Mouse (Mus musculus): ENCODE measurements at regions not wholly inside any gene's neighbourhood (a gene's known extent, or its start where the extent isn't known, plus 50 kb on each side); places are given as distances from the start of the nearest gene placed in this dataset.
"Not testable (repeated sequence)": the region's sequence is repeated elsewhere in the genome, so short reads cannot be mapped to it uniquely, and the experiment has no call there.

DNA sequence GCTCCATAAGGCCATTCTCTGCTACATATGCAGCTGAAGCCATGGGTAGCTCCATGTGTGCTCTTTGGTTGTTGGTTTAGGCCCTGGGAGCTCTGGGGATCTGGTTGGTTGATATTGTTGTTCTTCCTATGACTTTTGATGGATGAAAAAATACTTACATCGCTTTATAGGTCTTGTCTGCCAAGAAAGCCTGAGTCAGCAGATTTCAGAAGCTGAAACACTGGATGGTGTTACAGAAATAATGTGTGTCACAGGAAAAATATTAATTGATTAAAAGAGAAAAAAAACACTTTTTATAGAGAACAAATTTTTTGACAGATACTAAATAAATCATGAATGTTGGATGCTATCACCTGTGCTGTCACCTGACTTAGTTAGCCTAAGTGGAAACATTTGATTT, 52.4 kb upstream of the Plxna2 start:
- no peak for DNase-seq

DNA sequence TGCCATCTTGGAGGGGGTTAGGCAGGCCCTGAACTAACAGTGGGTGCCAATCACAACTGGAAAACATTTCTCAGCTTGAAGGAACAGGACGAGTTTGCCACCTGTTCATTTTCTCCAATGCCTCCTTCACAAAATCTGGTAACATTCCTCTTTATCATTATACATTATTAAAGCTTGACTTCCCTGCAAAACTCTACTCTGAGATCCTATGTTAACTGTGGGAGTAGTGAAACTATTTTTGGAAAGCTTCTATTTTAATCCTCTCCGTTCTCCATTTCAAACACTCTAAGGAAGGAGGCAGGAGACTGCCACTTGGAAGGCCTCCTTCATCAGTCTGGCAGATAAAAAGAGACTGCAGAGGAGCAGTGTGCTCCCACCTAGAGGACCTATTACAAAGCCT, 54.1 kb upstream of the Plxna2 start:
- no peak for DNase-seq

GRCm38 (mm10) chr1:194561098-194561497, 56.9 kb upstream of the Plxna2 start:
- no peak for DNase-seq

- no peak for DNase-seq
Observed at GRCm38 (mm10) chr1:194548661-194549060, 69.4 kb upstream of the Plxna2 start.

- DNase-seq: no peak
Observed at GRCm38 (mm10) chr1:194548243-194548642, 69.8 kb upstream of the Plxna2 start.

DNA sequence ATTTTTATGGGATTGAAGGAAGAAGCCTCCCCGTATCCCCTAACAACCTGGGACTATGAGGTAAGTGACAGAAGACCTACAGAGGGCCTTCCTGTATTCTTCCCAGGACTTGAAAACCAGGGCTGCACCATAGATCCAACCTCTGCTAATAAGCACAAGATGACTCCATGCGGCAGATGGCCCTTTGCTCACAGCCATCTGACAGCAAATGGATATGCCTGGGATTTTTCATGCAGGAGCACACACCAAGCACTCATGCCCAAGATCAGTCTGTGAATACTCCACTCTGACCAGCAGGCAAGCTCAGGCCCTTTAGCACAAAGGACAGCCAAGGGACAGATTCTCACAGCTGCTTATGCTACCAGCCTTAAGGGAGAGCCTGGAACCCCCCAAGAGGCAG, 77.1 kb upstream of the Plxna2 start:
- DNase-seq: no peak

GRCm38 (mm10) chr1:194527342-194528165, 90.5 kb upstream of the Plxna2 start:
- DNase-seq: no peak

GRCm38 (mm10) chr1:194524976-194525375, 93.0 kb upstream of the Plxna2 start:
- no peak for DNase-seq

DNA sequence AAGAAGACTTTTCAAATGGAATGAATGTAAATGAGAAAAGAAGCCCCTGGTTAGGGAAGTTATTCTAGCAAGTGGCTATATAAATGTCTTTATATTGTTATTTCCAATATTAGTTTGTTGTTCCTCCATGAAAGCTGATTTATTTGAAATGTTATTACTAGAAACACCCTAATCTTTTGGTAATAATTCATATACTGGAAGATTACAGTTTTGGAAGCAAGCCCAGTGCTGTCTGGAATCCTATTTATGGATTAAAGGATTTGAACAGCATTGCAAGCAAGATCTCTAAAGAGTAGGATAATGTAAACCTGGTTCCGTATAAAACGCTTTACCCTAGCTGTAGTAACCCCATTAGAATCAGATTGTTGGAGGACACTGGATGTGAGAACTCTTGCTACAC, 96.8 kb upstream of the Plxna2 start:
- no peak for DNase-seq

DNA sequence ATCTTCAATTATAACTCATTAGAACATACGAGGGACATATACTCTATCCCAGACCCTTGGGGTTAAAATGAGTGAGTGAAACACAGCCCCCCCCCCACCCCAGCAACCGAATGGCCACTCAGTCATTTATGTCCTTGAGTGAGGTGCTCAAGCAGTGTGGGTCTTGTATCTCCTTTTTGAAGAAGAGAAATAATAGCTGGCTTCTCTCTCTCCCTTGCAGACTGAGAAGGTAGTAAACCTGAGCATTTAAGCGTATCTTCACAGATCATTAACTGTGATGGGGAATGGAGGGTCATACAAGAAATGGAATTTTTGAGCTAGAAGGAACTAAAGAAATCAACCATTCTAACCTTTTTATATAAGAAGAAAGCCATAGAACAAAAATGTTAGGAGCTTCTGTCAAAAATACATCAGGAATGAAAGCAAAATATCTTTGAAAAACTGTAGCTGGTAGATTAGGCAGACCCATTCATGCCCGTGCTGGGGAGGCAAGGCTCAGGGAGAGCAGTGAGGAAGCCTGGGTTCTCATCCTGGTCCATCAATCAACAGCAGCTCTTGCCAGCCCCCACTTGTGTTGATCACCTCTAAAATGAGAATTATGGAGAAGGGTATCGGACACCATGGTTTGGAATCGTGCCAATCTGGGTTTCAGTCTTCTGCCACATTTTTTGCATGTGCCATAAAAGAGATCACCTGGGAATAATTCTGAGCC, 98.4 kb upstream of the Plxna2 start:
- DNase-seq: no peak

- DNase-seq: no peak
Observed at GRCm38 (mm10) chr1:194516136-194516535, 101.9 kb upstream of the Plxna2 start.

GRCm38 (mm10) chr1:194508314-194508713, 109.7 kb upstream of the Plxna2 start:
- no peak for DNase-seq

GRCm38 (mm10) chr1:194505826-194506225, 112.2 kb upstream of the Plxna2 start:
- no peak for DNase-seq

- no peak for DNase-seq
Observed at GRCm38 (mm10) chr1:194504207-194504606, 113.8 kb upstream of the Plxna2 start.

GRCm38 (mm10) chr1:194503517-194503916, 114.5 kb upstream of the Plxna2 start:
- DNase-seq: no peak

DNA sequence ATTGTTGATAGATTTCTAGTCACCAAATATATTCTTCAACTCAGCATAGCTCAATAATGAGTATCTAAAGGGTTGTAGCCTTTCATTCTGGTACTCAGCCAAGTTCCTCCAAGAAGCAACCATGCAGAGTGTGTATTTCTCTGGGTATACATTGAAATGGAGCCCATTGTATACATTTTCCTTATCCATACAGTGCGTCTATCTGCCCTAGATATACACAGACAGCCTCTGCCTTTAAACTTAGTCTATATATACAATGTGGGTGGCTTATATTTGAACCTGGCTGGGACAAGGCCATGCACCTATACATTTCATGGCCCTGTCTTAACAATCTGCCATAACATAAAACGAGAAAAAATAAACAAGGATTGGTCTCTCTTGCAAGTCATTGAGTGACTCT, 121.6 kb upstream of the Plxna2 start:
- no peak for DNase-seq

GRCm38 (mm10) chr1:194491111-194491510, 126.9 kb upstream of the Plxna2 start:
- DNase-seq: no peak

DNA sequence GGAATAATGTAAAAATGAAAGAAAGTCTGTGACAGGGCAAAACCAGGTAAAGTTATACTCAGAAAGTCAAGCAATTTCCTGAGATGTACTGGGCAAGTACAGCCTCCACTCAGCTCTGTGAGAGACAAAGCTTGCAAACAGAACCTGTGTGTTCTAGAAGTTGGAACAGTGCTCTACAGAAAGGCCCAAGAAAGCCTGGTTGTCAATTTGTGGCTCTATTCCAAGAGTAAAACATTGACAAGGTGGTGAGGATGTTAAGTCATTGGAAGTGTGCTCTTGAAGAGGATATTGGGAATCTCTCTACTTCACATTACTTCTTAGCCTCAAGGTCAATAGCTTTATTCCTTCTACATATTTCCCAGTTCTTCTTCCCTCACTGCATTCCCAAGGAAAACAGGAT, 129.9 kb upstream of the Plxna2 start:
- DNase-seq: no peak

DNA sequence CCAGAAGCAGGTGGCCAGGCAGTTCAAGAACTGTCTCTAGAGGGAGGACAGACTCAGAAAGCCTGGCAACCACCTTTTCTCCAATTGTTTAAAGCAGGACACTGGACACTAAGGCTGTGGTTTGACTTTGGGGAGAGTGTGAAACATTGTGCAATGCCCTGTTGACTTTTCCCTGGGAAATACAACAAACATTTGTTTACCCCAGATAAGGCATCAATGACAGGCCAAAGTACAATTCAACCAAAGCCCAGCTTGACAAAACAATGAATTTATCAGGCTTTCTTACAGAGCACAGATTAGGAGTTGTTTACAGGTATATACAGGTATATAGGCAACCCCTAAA, 135.3 kb upstream of the Plxna2 start:
- no peak for DNase-seq

GRCm38 (mm10) chr1:194482001-194482716, 135.9 kb upstream of the Plxna2 start:
- DNase-seq: no peak

DNA sequence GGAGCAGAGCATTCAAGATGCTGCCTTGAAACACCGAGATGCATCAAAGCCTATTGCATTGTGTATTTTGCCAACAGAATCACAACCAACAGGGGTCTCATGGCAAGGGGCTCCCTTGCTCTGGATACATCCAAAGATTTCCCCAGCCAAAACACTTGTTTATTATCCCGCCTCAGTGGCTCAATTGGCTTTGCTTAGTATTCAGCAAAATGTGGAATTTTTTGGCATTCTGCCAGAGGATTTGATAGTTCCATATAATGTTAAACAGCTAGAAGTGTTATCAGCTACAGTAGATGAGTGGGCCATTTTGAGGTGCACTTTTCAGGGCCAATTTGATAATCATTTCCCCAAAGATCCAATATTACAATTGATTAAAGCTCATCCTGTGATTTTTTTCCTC, 146.7 kb upstream of the Plxna2 start:
- DNase-seq: not testable (repeated sequence)

DNA sequence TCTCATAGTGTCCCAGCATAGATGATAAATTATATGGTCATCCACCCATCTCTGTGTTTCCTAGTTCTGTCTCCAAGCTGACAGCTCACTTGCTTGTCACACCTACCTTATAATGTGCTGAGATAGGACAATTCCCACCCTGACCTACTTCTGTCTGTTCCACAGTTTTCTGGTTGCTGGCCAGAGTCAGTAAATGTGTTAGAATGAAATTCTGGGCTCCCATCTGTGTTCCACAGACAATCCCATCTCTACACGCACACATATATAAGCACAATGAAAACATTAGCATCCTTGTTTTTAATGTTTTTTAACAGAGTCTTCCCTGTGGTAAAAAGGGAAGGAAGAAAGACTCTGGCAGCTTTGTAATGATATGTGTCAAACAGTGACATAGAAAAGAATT, 165.5 kb upstream of the Plxna2 start:
- DNase-seq: no peak

GRCm38 (mm10) chr1:194443681-194444080, 174.3 kb upstream of the Plxna2 start:
- no peak for DNase-seq

GRCm38 (mm10) chr1:194437301-194437700, 180.7 kb upstream of the Plxna2 start:
- DNase-seq: no peak
